Mouse (Mus musculus) myocyte (in vitro differentiated cells): ENCODE results near the gene Plcb1. TPM values are rescaled to one million over a fixed set of nuclear protein-coding genes. Genes with fewer than 3 reads are reported as not detected.
"Not testable (repeated sequence)": the region's sequence is repeated elsewhere in the genome, so short reads cannot be mapped to it uniquely, and the experiment has no call there.

Source experiments
- H3K27me3 ChIP-seq: one replicate; pipeline ENCODE4 v1.6.1; 2011; ENCODE audit not compliant: control insufficient read depth, insufficient read depth, insufficient read length
- H3K36me3 ChIP-seq: one replicate; pipeline ENCODE4 v1.6.1; 2011; ENCODE audit not compliant: control insufficient read depth, insufficient read depth
- H3K4me2 ChIP-seq: one replicate; pipeline ENCODE4 v1.6.1; 2011; ENCODE audit warnings: low read depth, control low read depth
- H3K4me3 ChIP-seq: one replicate; pipeline ENCODE4 v1.5.1; 2011; ENCODE audit warnings: mild to moderate bottlenecking, control low read depth, moderate library complexity
- H3K79me2 ChIP-seq: one replicate; pipeline ENCODE4 v1.6.1; 2011; ENCODE audit not compliant: control insufficient read depth, insufficient read depth
- H3ac ChIP-seq: one replicate; pipeline ENCODE4 v1.6.1; 2011; ENCODE audit not compliant: control insufficient read depth, insufficient read length
- CEBPB ChIP-seq: IDR thresholded peaks from 2 replicates; pipeline ENCODE4 v1.6.1; 2011; ENCODE audit warnings: mild to moderate bottlenecking, moderate library complexity; ENCODE audit not compliant: poor library complexity, insufficient read depth, severe bottlenecking
- E2F4 ChIP-seq: IDR thresholded peaks from one replicate; pipeline ENCODE4 v1.6.1; 2011; ENCODE audit warnings: mild to moderate bottlenecking, control low read depth, moderate library complexity; ENCODE audit not compliant: insufficient read depth
- MAX ChIP-seq: IDR thresholded peaks from one replicate; pipeline ENCODE4 v1.6.1; 2011; ENCODE audit warnings: low read depth, mild to moderate bottlenecking, control low read depth
- MYOD1 ChIP-seq, 3 experiments: IDR thresholded peaks; one replicate each; pipeline ENCODE4 v1.6.1; 2011; ENCODE audit warnings: control low read depth in 2 of 3, low read depth in 2 of 3, mild to moderate bottlenecking in 2 of 3, moderate library complexity in 1 of 3; ENCODE audit not compliant: insufficient read length in 2 of 3, control insufficient read depth in 1 of 3
- MYOG ChIP-seq, 3 experiments: IDR thresholded peaks; one replicate each; pipeline ENCODE4 v1.6.1; 2011; ENCODE audit warnings: control low read depth in 2 of 3, low read depth in 2 of 3, mild to moderate bottlenecking in 2 of 3; ENCODE audit not compliant: insufficient read length in 2 of 3, control insufficient read depth in 1 of 3, insufficient read depth in 1 of 3
- POLR2A ChIP-seq: IDR thresholded peaks from one replicate; pipeline ENCODE4 v1.6.1; 2011; ENCODE audit warnings: low read depth, mild to moderate bottlenecking, control low read depth, moderate library complexity; ENCODE audit not compliant: insufficient read length
- POLR2AphosphoS2 ChIP-seq: IDR thresholded peaks from one replicate; pipeline ENCODE4 v1.6.1; 2011; ENCODE audit warnings: low read depth, control low read depth; ENCODE audit not compliant: insufficient read length
- REST ChIP-seq: IDR thresholded peaks from one replicate; pipeline ENCODE4 v1.6.1; 2011; ENCODE audit warnings: mild to moderate bottlenecking, control low read depth, moderate library complexity; ENCODE audit not compliant: insufficient read depth, insufficient read length
- SRF ChIP-seq: IDR thresholded peaks from one replicate; pipeline ENCODE4 v1.6.1; 2011; ENCODE audit warnings: low read depth; ENCODE audit not compliant: control insufficient read depth, insufficient read length
- TCF12 ChIP-seq: IDR thresholded peaks from one replicate; pipeline ENCODE4 v1.6.1; 2011; ENCODE audit warnings: mild to moderate bottlenecking, control low read depth; ENCODE audit not compliant: poor library complexity, insufficient read depth, severe bottlenecking
- TCF3 ChIP-seq: IDR thresholded peaks from one replicate; pipeline ENCODE4 v1.6.1; 2011; ENCODE audit warnings: low read depth, control low read depth; ENCODE audit not compliant: insufficient read length
- USF1 ChIP-seq: IDR thresholded peaks from one replicate; pipeline ENCODE4 v1.6.1; 2011; ENCODE audit warnings: low read depth, mild to moderate bottlenecking, control low read depth, moderate library complexity
- polyA plus RNA-seq: library from polyadenylated mRNA; unstranded; fragments of >200 nt; fragmentation: generic; extraction: Trizol; gene quantifications from one replicate; pipeline ENCODE4 v1.2.1, GENCODE M21; 2012; ENCODE audit warnings: missing spikeins

Plcb1 gene
- polyA plus RNA-seq, 1 experiment = 0.76 TPM

GRCm38 (mm10) chr2:134984884-134985283 lies 199.0 kb downstream of the Plcb1 start:
- H3K4me2 ChIP-seq = no peak overlapping the region
- TF ChIP-seq USF1 = no peak
- TF ChIP-seq TCF12 = no peak
- TF ChIP-seq MYOD1 (IDR thresholded peaks at IDR 0.05; ENCODE audit: control insufficient read depth in 1 of 3, insufficient read length in 2 of 3, low read depth in 2 of 3) = no peak
- no peak for TF ChIP-seq MAX
- no peak for TF ChIP-seq MYOG (IDR thresholded peaks at IDR 0.05; ENCODE audit: control insufficient read depth in 1 of 3, insufficient read depth in 1 of 3, insufficient read length in 2 of 3, low read depth in 2 of 3)

GRCm38 (mm10) chr2:134987978-134988377 lies 202.1 kb downstream of the Plcb1 start:
- H3K4me2 ChIP-seq = no peak overlapping the region
- no peak for TF ChIP-seq SRF
- TF ChIP-seq TCF3 = no peak
- no peak for TF ChIP-seq E2F4
- TF ChIP-seq POLR2A = no peak
- TF ChIP-seq MAX = no peak
- no peak for TF ChIP-seq MYOG (IDR thresholded peaks at IDR 0.05; ENCODE audit: control insufficient read depth in 1 of 3, insufficient read depth in 1 of 3, insufficient read length in 2 of 3, low read depth in 2 of 3)
- TF ChIP-seq REST = no peak
- TF ChIP-seq MYOD1 (IDR thresholded peaks at IDR 0.05; ENCODE audit: control insufficient read depth in 1 of 3, insufficient read length in 2 of 3, low read depth in 2 of 3) = no peak
- no peak for TF ChIP-seq CEBPB
- TF ChIP-seq USF1 = no peak
- no peak for TF ChIP-seq POLR2AphosphoS2
- no peak for TF ChIP-seq TCF12
- H3K4me3 ChIP-seq = no peak overlapping the region
- H3K36me3 ChIP-seq = no peaks in the 10 kb centered on the region
- H3K27me3 ChIP-seq = no peaks in the 10 kb centered on the region
- no peak overlapping the region for H3ac ChIP-seq
- H3K79me2 ChIP-seq = no peaks in the 10 kb centered on the region

More at GRCm38 (mm10) chr2:134984884-134985283, 199.0 kb downstream of the Plcb1 start:
- no peaks in the 10 kb centered on the region for H3K36me3 ChIP-seq
- H3ac ChIP-seq = no peak overlapping the region
- no peak overlapping the region for H3K4me3 ChIP-seq
- H3K79me2 ChIP-seq = no peaks in the 10 kb centered on the region
- H3K27me3 ChIP-seq = no peaks in the 10 kb centered on the region

GRCm38 (mm10) chr2:134989650-134990292 lies 203.9 kb downstream of the Plcb1 start:
- H3ac ChIP-seq = no peak overlapping the region
- H3K79me2 ChIP-seq = no peaks in the 10 kb centered on the region
- H3K27me3 ChIP-seq = no peaks in the 10 kb centered on the region
- no peaks in the 10 kb centered on the region for H3K36me3 ChIP-seq
- TF ChIP-seq MAX (no peak), MYOD1 (IDR thresholded peaks at IDR 0.05; ENCODE audit: control insufficient read depth in 1 of 3, insufficient read length in 2 of 3, low read depth in 2 of 3) (no peak), E2F4 (no peak), TCF3 (no peak), TCF12 (no peak), POLR2A (no peak), USF1 (no peak), REST (no peak), SRF (no peak), POLR2AphosphoS2 (no peak), CEBPB (no peak), MYOG (IDR thresholded peaks at IDR 0.05; ENCODE audit: control insufficient read depth in 1 of 3, insufficient read depth in 1 of 3, insufficient read length in 2 of 3, low read depth in 2 of 3) (no peak)
- H3K4me3 ChIP-seq = no peak overlapping the region
- no peak overlapping the region for H3K4me2 ChIP-seq

DNA sequence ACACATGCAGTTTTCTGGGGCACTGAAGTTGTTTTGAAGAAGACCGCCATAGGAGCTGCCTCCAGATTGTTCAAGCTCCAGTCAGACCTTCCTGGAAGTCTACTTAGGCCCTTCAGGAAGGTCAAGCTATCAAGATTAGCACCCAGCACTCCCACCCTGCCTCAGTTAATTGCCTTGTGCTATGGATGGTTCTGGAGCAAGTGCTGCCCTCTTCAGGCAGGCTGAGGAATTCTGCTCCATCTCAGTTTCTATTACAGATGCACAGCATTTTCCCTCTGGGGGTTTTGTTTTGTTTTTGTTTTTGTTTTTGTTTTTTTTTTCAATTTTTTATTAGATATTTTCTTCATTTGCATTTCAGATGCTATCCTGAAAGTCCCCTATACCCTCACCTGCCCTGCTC lies 221.3 kb downstream of the Plcb1 start:
- no peak overlapping the region for H3ac ChIP-seq

DNA sequence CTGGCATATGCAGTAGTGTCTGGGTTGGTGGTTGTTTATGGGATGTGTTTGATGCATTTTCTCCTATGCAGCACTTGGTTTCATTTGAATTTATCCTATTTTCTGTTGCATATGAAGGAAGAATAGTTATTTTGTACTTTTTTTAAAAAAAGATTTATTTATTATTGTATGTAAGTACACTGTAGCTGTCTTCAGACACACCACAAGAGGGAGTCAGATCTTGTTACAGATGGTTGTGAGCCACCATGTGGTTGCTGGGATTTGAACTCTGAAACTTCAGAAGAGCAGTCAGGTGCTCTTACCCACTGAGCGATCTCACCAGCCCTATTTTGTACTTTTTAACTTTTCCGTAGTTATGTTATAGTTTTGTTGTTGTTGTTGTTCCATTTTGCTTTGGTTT lies 222.0 kb downstream of the Plcb1 start:
- not testable (repeated sequence) for H3K4me2 ChIP-seq, H3K4me3 ChIP-seq, H3K27me3 ChIP-seq, H3K36me3 ChIP-seq, H3K79me2 ChIP-seq, H3ac ChIP-seq

More for the DNA sequence above, 221.3 kb downstream of the Plcb1 start:
- no peaks in the 10 kb centered on the region for H3K36me3 ChIP-seq
- TF ChIP-seq TCF3 (no peak), MYOD1 (IDR thresholded peaks at IDR 0.05; ENCODE audit: control insufficient read depth in 1 of 3, insufficient read length in 2 of 3, low read depth in 2 of 3) (no peak), CEBPB (no peak), TCF12 (no peak), MYOG (IDR thresholded peaks at IDR 0.05; ENCODE audit: control insufficient read depth in 1 of 3, insufficient read depth in 1 of 3, insufficient read length in 2 of 3, low read depth in 2 of 3) (no peak), USF1 (no peak), MAX (no peak), SRF (no peak), POLR2A (no peak), POLR2AphosphoS2 (no peak), E2F4 (no peak), REST (no peak)
- no peaks in the 10 kb centered on the region for H3K27me3 ChIP-seq
- H3K4me3 ChIP-seq = no peak overlapping the region
- no peaks in the 10 kb centered on the region for H3K79me2 ChIP-seq
- no peak overlapping the region for H3K4me2 ChIP-seq
